ENCODE assay signal across 9 mouse cellular contexts in genomic region chr13:77548386-77548695, GRCm38 (mm10).
DNase-seq lines count a peak whose midpoint lies in the region; ATAC-seq lines count a peak whose summit lies in the region.
"Had no signal": no experiment of that assay in that cellular context is flagged by ENCODE, and none has a peak within 500 bp of the region (broad histone marks: within the 10 kb centered on the region; RNA-seq: fewer than 3 reads in every experiment).

No protein-coding gene starts in this region.

- H3K4me1 ChIP-seq in embryonic facial prominence, embryonic 13.5 days: 0 out of 2 replicates have a peak, but pooled peaks cover 3% of the 10 kb centered on the region
- H3K4me1 ChIP-seq in limb, embryonic 10.5 days: peaks cover 7% of the 10 kb centered on the region; the same call in 1 of the 2 replicates
- H3K4me1 ChIP-seq in neural tube, embryonic 15.5 days: peaks cover 11% of the 10 kb centered on the region
- H3K4me1 ChIP-seq: liver, embryonic 13.5 days had no signal

- no peaks in the 10 kb centered on the region for H3K27me3 ChIP-seq in embryonic facial prominence, embryonic 13.5 days
- H3K27me3 ChIP-seq in limb, embryonic 10.5 days (ENCODE audit: low read depth, poor library complexity, severe bottlenecking): no peaks in the 10 kb centered on the region
- no peaks in the 10 kb centered on the region for H3K27me3 ChIP-seq in neural tube, embryonic 15.5 days (replicated peaks)
- H3K27me3 ChIP-seq: liver, embryonic 13.5 days had no signal

- no peaks in the 10 kb centered on the region for H3K36me3 ChIP-seq in embryonic facial prominence, embryonic 13.5 days
- H3K36me3 ChIP-seq in limb, embryonic 10.5 days: no peaks in the 10 kb centered on the region
- no peaks in the 10 kb centered on the region for H3K36me3 ChIP-seq in neural tube, embryonic 15.5 days
- H3K36me3 ChIP-seq: liver, embryonic 13.5 days had no signal

- WGBS in embryonic facial prominence, embryonic 13.5 days: 9% methylated on average over 3 of the region's 3 CpGs
- WGBS in limb, embryonic 10.5 days: 26% methylated on average over 3 of the region's 3 CpGs
- 3% methylated on average over 3 of the region's 3 CpGs for WGBS in neural tube, embryonic 15.5 days

- H3K9me3 ChIP-seq in embryonic facial prominence, embryonic 13.5 days: no peaks in the 10 kb centered on the region
- no peaks in the 10 kb centered on the region for H3K9me3 ChIP-seq in limb, embryonic 10.5 days (replicated peaks)
- no peaks in the 10 kb centered on the region for H3K9me3 ChIP-seq in neural tube, embryonic 15.5 days (replicated peaks)
- H3K9me3 ChIP-seq: liver, embryonic 13.5 days had no signal

- peak; percentile 35 for DNase-seq in left cerebral cortex, postnatal 4 days
- DNase-seq in left cerebral cortex, adult 18-20 months (ENCODE audit: low spot score in 2 of 2): no peak
- DNase-seq in limb, embryonic 10.5 days (ENCODE audit: low spot score): peak; percentile 38
- DNase-seq in spleen, postnatal 36 days (ENCODE audit: low spot score in 2 of 2): no peak
- DNase-seq in gastrocnemius, postnatal 14 days: no peak
- no peak for DNase-seq in lung, postnatal 14 days
- DNase-seq: liver, embryonic 13.5 days had no signal

- no peak overlapping the region for H3K27ac ChIP-seq in embryonic facial prominence, embryonic 13.5 days
- H3K27ac ChIP-seq in limb, embryonic 10.5 days: peak overlapping the region; percentile 46
- no peak overlapping the region for H3K27ac ChIP-seq in neural tube, embryonic 15.5 days (replicated peaks)
- H3K27ac ChIP-seq: liver, embryonic 13.5 days had no signal

- no peak overlapping the region for H3K4me3 ChIP-seq in embryonic facial prominence, embryonic 13.5 days
- 0 out of 2 replicates have a peak overlapping the region, but pooled peaks have one; percentile 21 for H3K4me3 ChIP-seq in limb, embryonic 10.5 days
- peak overlapping the region; percentile 23 for H3K4me3 ChIP-seq in neural tube, embryonic 15.5 days (replicated peaks)
- H3K4me3 ChIP-seq: liver, embryonic 13.5 days had no signal

- intact Hi-C loops in left cerebral cortex, postnatal 4 days (cut with DNase I): no loop called here
- intact Hi-C loops in gastrocnemius, postnatal 14 days (cut with DNase I; ENCODE audit: low total_unique reads): no loop called here

- no peak overlapping the region for H3K9ac ChIP-seq in embryonic facial prominence, embryonic 13.5 days
- no peak overlapping the region for H3K9ac ChIP-seq in neural tube, embryonic 15.5 days (replicated peaks)
- H3K9ac ChIP-seq: liver, embryonic 13.5 days had no signal

- H3K4me2 ChIP-seq in embryonic facial prominence, embryonic 13.5 days: peak overlapping the region; percentile 35
- H3K4me2 ChIP-seq in neural tube, embryonic 15.5 days: peak overlapping the region; percentile 54
- H3K4me2 ChIP-seq: liver, embryonic 13.5 days had no signal

- no peak for ATAC-seq in embryonic facial prominence, embryonic 13.5 days (ENCODE audit: insufficient number of reproducible peaks, insufficient read depth, low FRiP score, low TSS enrichment, low read depth)
- ATAC-seq in neural tube, embryonic 15.5 days (ENCODE audit: low FRiP score): peak; percentile 74

Comparison
In these comparisons a context has a peak if more than half of its experiments do, and no peak if none do; other contexts are left out.
1. DNase-seq: peak in left cerebral cortex, postnatal 4 days (single experiment) and limb, embryonic 10.5 days (single experiment); none in left cerebral cortex, adult 18-20 months (0 of 2), spleen, postnatal 36 days (0 of 2), gastrocnemius, postnatal 14 days (single experiment) and lung, postnatal 14 days (single experiment).